Mouse (Mus musculus): Measurements from ENCODE around the gene Dpp4. TPM values are rescaled to one million over a fixed set of nuclear protein-coding genes. Genes with fewer than 3 reads are reported as not detected.
A peak's percentile ranks its signal among the peaks of the same experiment; 100 is the strongest.

Gene Dpp4
- polyA plus RNA-seq, 1 experiment from 2014 or later, result 1.3 TPM

DNA sequence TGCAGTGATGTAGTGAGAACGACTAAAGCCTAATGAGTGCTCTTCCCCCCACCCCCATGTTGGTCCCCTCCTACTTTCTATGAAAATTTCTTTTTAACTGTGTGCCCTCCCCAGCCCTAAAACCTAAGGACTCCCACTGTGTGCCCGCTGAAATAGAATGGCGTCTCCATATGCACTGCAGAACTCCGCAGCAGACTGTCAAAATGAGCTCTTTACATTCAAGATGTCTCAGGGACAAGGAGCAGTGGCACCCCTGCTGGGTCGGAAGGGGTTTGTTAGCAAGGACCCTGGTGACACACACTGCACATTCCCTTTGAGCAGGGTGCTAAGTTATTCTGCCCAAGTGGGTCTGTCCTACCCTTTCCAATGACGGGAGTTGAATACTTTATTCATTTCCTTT lies 56.3 kb downstream of the Dpp4 start:
- Histone ChIP-seq H3K9me3 (ENCODE audit: control insufficient read depth, low read length) (no peaks in the 10 kb centered on the region), H3K4me1 (replicated peaks; ENCODE audit: control insufficient read depth, insufficient read depth, low read length) (peaks cover 11% of the 10 kb centered on the region), H3K4me2 (ENCODE audit: low read length) (no peak overlapping the region), H3K27me3 (replicated peaks; ENCODE audit: control insufficient read depth, insufficient read depth, low read length) (no peaks in the 10 kb centered on the region), H3K36me3 (ENCODE audit: control insufficient read depth, insufficient read depth) (no peaks in the 10 kb centered on the region), H3K4me3 (replicated peaks; ENCODE audit: low read length) (no peak overlapping the region), H3K9ac (replicated peaks; ENCODE audit: low read depth, low read length) (no peak overlapping the region), H3K27ac (ENCODE audit: low read length) (no peak overlapping the region)
- peak; percentile 45 for ATAC-seq
- 14% methylated on average over 6 of the region's 6 CpGs for WGBS

DNA sequence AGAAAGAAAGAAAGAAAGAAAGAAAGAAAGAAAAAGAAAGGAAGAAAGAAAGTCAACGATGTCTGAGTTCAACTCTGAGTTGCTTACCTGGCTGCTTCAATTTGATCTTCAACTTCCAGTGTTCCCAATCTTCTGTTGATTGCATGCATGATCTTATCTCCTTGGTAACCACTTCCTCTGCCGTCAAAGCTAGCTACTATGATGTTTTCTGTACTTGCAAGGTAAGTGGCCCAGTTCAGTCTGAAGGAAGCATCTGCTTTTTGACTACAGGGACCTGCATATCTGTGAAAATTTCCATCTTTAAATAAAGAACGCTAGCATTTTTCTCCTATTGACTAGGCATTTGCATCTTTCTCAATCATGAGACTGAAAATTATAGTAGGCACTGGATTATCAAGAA lies 60.0 kb downstream of the Dpp4 start:
- H3K4me1 ChIP-seq (replicated peaks; ENCODE audit: control insufficient read depth, insufficient read depth, low read length), result peaks cover 5% of the 10 kb centered on the region; the same call in 1 of the 2 replicates
- H3K9me3 ChIP-seq (ENCODE audit: control insufficient read depth, low read length), result no peaks in the 10 kb centered on the region
- no peaks in the 10 kb centered on the region for H3K27me3 ChIP-seq (replicated peaks; ENCODE audit: control insufficient read depth, insufficient read depth, low read length)
- H3K4me3 ChIP-seq (replicated peaks; ENCODE audit: low read length), result no peak overlapping the region
- H3K27ac ChIP-seq (ENCODE audit: low read length), result no peak overlapping the region
- no peak for ATAC-seq
- H3K36me3 ChIP-seq (ENCODE audit: control insufficient read depth, insufficient read depth), result no peaks in the 10 kb centered on the region
- WGBS, result 75% methylated on average over 3 of the region's 3 CpGs
- H3K4me2 ChIP-seq (ENCODE audit: low read length), result no peak overlapping the region
- no peak overlapping the region for H3K9ac ChIP-seq (replicated peaks; ENCODE audit: low read depth, low read length)

DNA sequence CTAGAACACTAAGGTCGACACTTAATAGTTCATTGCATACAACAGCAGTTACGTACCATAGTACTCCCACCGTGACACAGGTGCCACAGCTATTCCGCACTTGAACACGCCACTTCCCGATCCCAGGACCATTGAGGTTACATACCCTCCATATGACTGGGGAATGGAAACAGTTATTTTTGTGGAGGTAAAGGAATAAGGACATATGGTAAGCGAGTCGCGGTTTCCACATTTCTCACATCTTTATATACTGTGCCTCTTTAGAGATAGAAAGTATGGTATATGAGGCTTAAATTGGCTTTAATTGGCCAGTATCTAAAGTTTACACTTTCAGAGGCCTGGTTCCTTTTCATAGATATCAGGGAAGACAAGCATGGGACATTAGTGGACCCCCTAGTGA lies 64.3 kb downstream of the Dpp4 start:
- Histone ChIP-seq H3K27me3 (replicated peaks; ENCODE audit: control insufficient read depth, insufficient read depth, low read length) (no peaks in the 10 kb centered on the region), H3K36me3 (ENCODE audit: control insufficient read depth, insufficient read depth) (no peaks in the 10 kb centered on the region), H3K4me2 (ENCODE audit: low read length) (no peak overlapping the region), H3K27ac (ENCODE audit: low read length) (no peak overlapping the region), H3K4me3 (replicated peaks; ENCODE audit: low read length) (no peak overlapping the region), H3K9me3 (ENCODE audit: control insufficient read depth, low read length) (no peaks in the 10 kb centered on the region), H3K9ac (replicated peaks; ENCODE audit: low read depth, low read length) (no peak overlapping the region), H3K4me1 (replicated peaks; ENCODE audit: control insufficient read depth, insufficient read depth, low read length) (no peaks in the 10 kb centered on the region)
- WGBS, result 91% methylated on average over 9 of the region's 9 CpGs
- ATAC-seq, result no peak

DNA sequence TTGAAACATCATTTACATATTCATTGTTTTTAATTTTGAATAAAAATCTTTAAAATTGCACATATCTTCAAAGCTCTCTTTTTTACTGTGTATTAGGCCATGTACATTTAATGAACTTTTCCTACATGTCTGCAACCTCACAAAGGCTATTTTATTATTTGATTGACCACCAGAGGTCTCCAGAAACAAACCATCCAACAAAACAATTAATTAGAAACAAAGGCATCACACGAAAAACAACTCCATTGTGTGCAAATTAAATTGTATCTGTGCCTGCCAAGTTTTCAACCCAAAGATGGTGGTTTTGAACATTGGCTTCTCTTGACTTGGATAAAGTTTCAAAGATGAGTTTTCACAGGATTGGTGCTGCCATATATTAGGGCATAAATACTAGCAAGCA lies 65.3 kb downstream of the Dpp4 start:
- ATAC-seq, result no peak
- Histone ChIP-seq H3K9me3 (ENCODE audit: control insufficient read depth, low read length) (no peaks in the 10 kb centered on the region), H3K9ac (replicated peaks; ENCODE audit: low read depth, low read length) (no peak overlapping the region), H3K4me2 (ENCODE audit: low read length) (no peak overlapping the region), H3K4me1 (replicated peaks; ENCODE audit: control insufficient read depth, insufficient read depth, low read length) (peaks cover 2% of the 10 kb centered on the region), H3K36me3 (ENCODE audit: control insufficient read depth, insufficient read depth) (no peaks in the 10 kb centered on the region), H3K4me3 (replicated peaks; ENCODE audit: low read length) (no peak overlapping the region), H3K27ac (ENCODE audit: low read length) (no peak overlapping the region), H3K27me3 (replicated peaks; ENCODE audit: control insufficient read depth, insufficient read depth, low read length) (no peaks in the 10 kb centered on the region)
- WGBS, result 13% methylated on average over 1 of the region's 1 CpGs

DNA sequence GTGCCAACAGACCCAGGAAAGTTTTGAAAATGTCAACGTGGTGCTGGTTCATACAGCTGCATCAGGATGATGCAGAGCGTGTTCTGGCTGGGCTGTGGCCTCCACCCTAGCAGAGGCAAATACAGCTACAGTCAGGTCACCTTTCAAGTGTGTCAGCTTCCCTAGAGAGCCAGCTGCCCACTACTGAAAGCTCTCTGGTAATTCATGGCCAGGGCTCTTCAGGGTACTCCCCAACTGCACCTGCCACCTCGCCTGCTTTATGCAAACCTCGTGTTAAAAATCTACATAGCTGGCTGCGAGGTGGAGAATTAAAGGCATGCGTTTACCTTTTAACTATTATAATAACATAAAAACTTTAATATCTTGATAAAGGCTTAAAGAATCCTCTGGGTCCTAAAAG lies 67.7 kb downstream of the Dpp4 start:
- Histone ChIP-seq H3K4me1 (replicated peaks; ENCODE audit: control insufficient read depth, insufficient read depth, low read length) (peaks cover 8% of the 10 kb centered on the region), H3K9me3 (ENCODE audit: control insufficient read depth, low read length) (no peaks in the 10 kb centered on the region), H3K4me3 (replicated peaks; ENCODE audit: low read length) (no peak overlapping the region), H3K4me2 (ENCODE audit: low read length) (no peak overlapping the region), H3K36me3 (ENCODE audit: control insufficient read depth, insufficient read depth) (no peaks in the 10 kb centered on the region), H3K27ac (ENCODE audit: low read length) (no peak overlapping the region), H3K9ac (replicated peaks; ENCODE audit: low read depth, low read length) (no peak overlapping the region), H3K27me3 (replicated peaks; ENCODE audit: control insufficient read depth, insufficient read depth, low read length) (no peaks in the 10 kb centered on the region)
- WGBS, result 51% methylated on average over 6 of the region's 6 CpGs
- ATAC-seq, result no peak

DNA sequence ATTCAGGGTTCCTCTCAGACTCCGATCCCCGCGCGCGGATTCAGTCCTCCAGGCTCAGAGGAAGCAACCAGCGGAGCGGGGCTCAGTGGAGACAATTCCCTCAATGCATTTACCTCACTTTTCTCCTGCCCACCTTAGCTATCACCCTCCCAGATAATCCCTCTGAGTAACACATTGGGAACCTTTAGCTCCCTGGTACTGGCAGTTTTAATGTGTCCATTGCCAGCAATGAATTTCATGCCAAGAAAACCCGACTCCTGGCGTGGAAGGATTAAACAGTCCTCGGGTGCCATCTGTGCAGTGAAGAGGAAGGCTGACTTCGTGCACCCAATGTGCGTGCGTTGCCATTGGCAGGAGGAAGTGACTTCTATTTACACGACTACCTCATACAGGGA lies 70.3 kb downstream of the Dpp4 start:
- H3K9me3 ChIP-seq (ENCODE audit: control insufficient read depth, low read length), result no peaks in the 10 kb centered on the region
- H3K36me3 ChIP-seq (ENCODE audit: control insufficient read depth, insufficient read depth), result no peaks in the 10 kb centered on the region
- H3K27ac ChIP-seq (ENCODE audit: low read length), result peak overlapping the region; percentile 75
- peak overlapping the region; percentile 32 for H3K4me2 ChIP-seq (ENCODE audit: low read length)
- ATAC-seq, result peak; percentile 54
- 5% methylated on average over 14 of the region's 14 CpGs for WGBS
- no peaks in the 10 kb centered on the region for H3K27me3 ChIP-seq (replicated peaks; ENCODE audit: control insufficient read depth, insufficient read depth, low read length)
- peaks cover 23% of the 10 kb centered on the region for H3K4me1 ChIP-seq (replicated peaks; ENCODE audit: control insufficient read depth, insufficient read depth, low read length)
- H3K9ac ChIP-seq (replicated peaks; ENCODE audit: low read depth, low read length), result 0 out of 2 replicates have a peak overlapping the region, but pooled peaks have one; percentile 24
- no peak overlapping the region for H3K4me3 ChIP-seq (replicated peaks; ENCODE audit: low read length)

DNA sequence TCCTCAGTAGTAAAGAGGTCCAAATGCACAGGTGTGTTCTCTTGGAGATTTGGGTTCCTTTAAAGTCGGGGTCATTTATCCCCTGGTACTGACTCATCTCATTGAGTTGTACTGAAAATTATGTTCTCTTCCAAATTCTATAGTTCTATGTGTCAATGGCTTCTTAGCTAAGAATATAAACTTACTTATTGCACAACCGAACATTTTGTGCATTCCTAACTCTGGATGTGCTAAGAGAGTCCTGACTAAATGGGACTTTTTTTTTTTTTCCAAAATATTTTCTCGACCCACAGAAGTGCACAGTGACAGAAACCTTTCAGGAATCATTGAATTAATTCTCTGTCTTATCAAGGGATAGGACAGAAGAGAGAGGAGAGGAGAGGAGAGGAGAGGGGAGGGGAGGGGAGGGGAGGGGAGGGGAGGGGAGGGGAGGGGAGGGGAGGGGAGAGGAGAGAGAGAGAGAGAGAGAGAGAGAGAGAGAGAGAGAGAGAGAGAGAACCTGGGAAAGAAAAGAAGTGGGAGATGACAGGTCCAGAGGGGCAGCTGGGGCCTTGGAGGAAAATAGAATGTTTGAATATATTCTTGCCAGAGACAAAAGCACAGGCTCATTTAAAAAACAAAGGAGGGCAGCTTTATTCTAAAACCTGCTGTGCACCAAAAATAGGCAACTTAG lies 70.8 kb downstream of the Dpp4 start:
- H3K27ac ChIP-seq (ENCODE audit: low read length), result peak overlapping the region; percentile 75
- H3K9me3 ChIP-seq (ENCODE audit: control insufficient read depth, low read length), result no peaks in the 10 kb centered on the region
- peaks cover 23% of the 10 kb centered on the region for H3K4me1 ChIP-seq (replicated peaks; ENCODE audit: control insufficient read depth, insufficient read depth, low read length)
- H3K36me3 ChIP-seq (ENCODE audit: control insufficient read depth, insufficient read depth), result no peaks in the 10 kb centered on the region
- no peaks in the 10 kb centered on the region for H3K27me3 ChIP-seq (replicated peaks; ENCODE audit: control insufficient read depth, insufficient read depth, low read length)
- no peak overlapping the region for H3K4me3 ChIP-seq (replicated peaks; ENCODE audit: low read length)
- H3K9ac ChIP-seq (replicated peaks; ENCODE audit: low read depth, low read length), result 0 out of 2 replicates have a peak overlapping the region, but pooled peaks have one; percentile 24
- no peak for ATAC-seq
- H3K4me2 ChIP-seq (ENCODE audit: low read length), result peak overlapping the region; percentile 32
- 62% methylated on average over 3 of the region's 3 CpGs for WGBS

DNA sequence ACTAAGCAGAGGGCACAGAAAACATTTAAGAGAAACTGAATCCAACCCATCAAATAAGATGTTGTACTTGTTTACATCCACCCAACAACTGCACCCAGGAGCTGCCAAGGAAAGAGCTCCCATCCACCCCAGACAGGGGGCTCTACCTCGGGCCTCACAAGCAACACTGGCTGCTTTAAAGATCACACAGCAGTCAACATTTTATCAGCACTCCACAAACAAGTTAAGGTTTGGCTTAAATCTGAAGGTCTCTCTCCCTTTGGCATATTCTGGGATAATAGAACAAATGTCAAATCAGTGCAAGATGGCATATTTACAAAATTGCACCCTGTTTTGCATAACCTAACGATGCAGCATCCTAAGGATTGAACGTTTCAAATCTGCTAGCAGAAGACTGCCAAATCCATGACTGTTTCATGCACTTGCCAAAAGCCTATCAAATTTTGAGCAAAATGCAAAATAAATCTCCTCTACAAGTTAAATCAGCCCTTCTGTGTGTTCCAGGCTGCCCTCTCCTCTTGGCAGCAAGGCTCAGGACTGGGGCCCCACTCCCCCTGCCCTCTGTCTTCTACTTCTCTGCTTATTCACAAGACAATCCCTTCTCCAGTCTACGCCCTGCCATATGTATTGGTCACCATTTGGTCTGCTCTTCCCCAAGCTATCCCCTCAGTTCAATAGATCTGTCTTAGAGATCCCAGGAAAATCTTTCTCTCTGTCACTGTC lies 72.6 kb downstream of the Dpp4 start:
- no peaks in the 10 kb centered on the region for H3K9me3 ChIP-seq (ENCODE audit: control insufficient read depth, low read length)
- no peak overlapping the region for H3K4me3 ChIP-seq (replicated peaks; ENCODE audit: low read length)
- peaks cover 28% of the 10 kb centered on the region for H3K4me1 ChIP-seq (replicated peaks; ENCODE audit: control insufficient read depth, insufficient read depth, low read length)
- H3K4me2 ChIP-seq (ENCODE audit: low read length), result no peak overlapping the region
- H3K27me3 ChIP-seq (replicated peaks; ENCODE audit: control insufficient read depth, insufficient read depth, low read length), result no peaks in the 10 kb centered on the region
- ATAC-seq, result peak; percentile 77
- WGBS, result 41% methylated on average over 4 of the region's 4 CpGs
- no peak overlapping the region for H3K9ac ChIP-seq (replicated peaks; ENCODE audit: low read depth, low read length)
- H3K27ac ChIP-seq (ENCODE audit: low read length), result peak overlapping the region; percentile 73
- H3K36me3 ChIP-seq (ENCODE audit: control insufficient read depth, insufficient read depth), result no peaks in the 10 kb centered on the region

DNA sequence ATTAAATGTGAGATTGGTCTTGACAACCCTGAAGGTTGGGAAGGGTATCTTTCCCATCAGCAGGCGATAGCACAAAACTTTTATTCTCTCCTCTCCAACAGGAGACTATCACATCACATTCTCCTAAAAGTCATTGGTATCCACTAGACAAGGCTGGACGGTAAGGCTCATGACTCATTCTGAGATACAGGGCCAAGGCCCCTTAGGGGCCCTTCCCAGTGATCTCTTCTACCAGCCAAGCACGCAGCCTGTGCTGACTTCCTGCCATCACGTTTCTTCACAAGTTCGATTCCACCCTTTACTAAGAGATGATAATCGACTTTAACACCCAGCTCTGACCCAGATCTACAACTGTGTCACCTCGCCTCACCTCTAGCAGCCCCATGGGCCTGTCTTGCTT lies 74.9 kb downstream of the Dpp4 start:
- Histone ChIP-seq H3K9me3 (ENCODE audit: control insufficient read depth, low read length) (no peaks in the 10 kb centered on the region), H3K36me3 (ENCODE audit: control insufficient read depth, insufficient read depth) (no peaks in the 10 kb centered on the region), H3K9ac (replicated peaks; ENCODE audit: low read depth, low read length) (no peak overlapping the region), H3K4me2 (ENCODE audit: low read length) (no peak overlapping the region), H3K4me3 (replicated peaks; ENCODE audit: low read length) (no peak overlapping the region), H3K27me3 (replicated peaks; ENCODE audit: control insufficient read depth, insufficient read depth, low read length) (no peaks in the 10 kb centered on the region), H3K27ac (ENCODE audit: low read length) (no peak overlapping the region), H3K4me1 (replicated peaks; ENCODE audit: control insufficient read depth, insufficient read depth, low read length) (peaks cover 38% of the 10 kb centered on the region)
- 87% methylated on average over 7 of the region's 7 CpGs for WGBS
- no peak for ATAC-seq
